12 mouse cellular contexts compared by ENCODE assay signal in the genomic region with DNA sequence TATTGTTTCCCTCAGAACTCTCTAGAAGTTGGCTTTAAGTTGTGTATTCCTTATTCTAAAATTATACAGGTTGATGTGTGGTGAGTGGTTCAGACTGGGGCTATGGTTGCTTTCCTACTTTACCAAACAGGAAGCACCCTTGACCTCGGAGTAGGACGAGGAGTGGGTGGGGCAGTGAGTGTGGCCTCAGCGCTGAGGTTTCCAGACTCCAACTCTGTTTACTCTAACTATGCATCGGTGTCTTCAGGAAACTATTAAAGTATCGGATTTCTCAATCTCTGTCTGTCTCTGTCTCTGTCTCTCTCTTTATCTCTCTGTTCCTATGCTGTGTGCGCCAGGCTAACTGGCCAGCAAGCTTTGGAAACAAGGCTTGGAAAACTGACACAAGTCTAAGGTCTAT. TPM values are rescaled to one million over a fixed set of nuclear protein-coding genes. Genes with fewer than 3 reads are reported as not detected.
A peak's percentile ranks its signal among the peaks of the same experiment; 100 is the strongest.
DNase-seq lines count a peak whose midpoint lies in the region; ATAC-seq lines count a peak whose summit lies in the region.
"Had no signal": no experiment of that assay in that cellular context is flagged by ENCODE, and none has a peak within 500 bp of the region (broad histone marks: within the 10 kb centered on the region; RNA-seq: fewer than 3 reads in every experiment).

No protein-coding gene starts in this region.

- no peaks in the 10 kb centered on the region for H3K27me3 ChIP-seq in kidney, embryonic 14.5 days (ENCODE audit: control insufficient read depth, insufficient read depth, low read length)
- H3K27me3 ChIP-seq in intestine, embryonic 15.5 days (replicated peaks), result no peaks in the 10 kb centered on the region
- H3K27me3 ChIP-seq: limb, embryonic 12.5 days had no signal

- ATAC-seq in kidney, embryonic 14.5 days (ENCODE audit: low FRiP score, low TSS enrichment), result 0 out of 2 replicates have a peak, but pooled peaks have one; percentile 24
- peak; percentile 66 for ATAC-seq in intestine, embryonic 15.5 days
- ATAC-seq in megakaryocyte progenitor cell, adult 5-6 weeks (replicated peaks; ENCODE audit: poor library complexity), result peak; percentile 42; the same call in 1 of the 2 replicates
- no peak for ATAC-seq in cerebellum, adult (ENCODE audit: insufficient number of reproducible peaks, low FRiP score, low TSS enrichment)
- ATAC-seq in erythroblast, adult 5-6 weeks (replicated peaks; ENCODE audit: low FRiP score, poor library complexity, severe bottlenecking), result no peak
- ATAC-seq: forebrain, postnatal 0 days had no signal

- no peak overlapping the region for H3K9ac ChIP-seq in kidney, embryonic 14.5 days (ENCODE audit: low read depth, low read length)
- H3K9ac ChIP-seq in intestine, embryonic 15.5 days, result no peak overlapping the region
- H3K9ac ChIP-seq: forebrain, postnatal 0 days; limb, embryonic 12.5 days had no signal

- H3K27ac ChIP-seq in kidney, embryonic 14.5 days (ENCODE audit: low read depth, low read length), result no peak overlapping the region; the same call in 1 of the 2 replicates
- peak overlapping the region; percentile 64 for H3K27ac ChIP-seq in intestine, embryonic 15.5 days
- H3K27ac ChIP-seq: limb, embryonic 12.5 days had no signal

- no peaks in the 10 kb centered on the region; the same call in 1 of the 2 replicates for H3K36me3 ChIP-seq in kidney, embryonic 14.5 days (ENCODE audit: control insufficient read depth, insufficient read depth, low read length)
- no peaks in the 10 kb centered on the region for H3K36me3 ChIP-seq in intestine, embryonic 15.5 days

- peaks cover 50% of the 10 kb centered on the region for H3K4me1 ChIP-seq in kidney, embryonic 14.5 days (ENCODE audit: control insufficient read depth, insufficient read depth, low read length)
- peaks cover 55% of the 10 kb centered on the region for H3K4me1 ChIP-seq in intestine, embryonic 15.5 days (replicated peaks)

- 13% methylated on average over 6 of the region's 6 CpGs for WGBS in kidney, embryonic 14.5 days
- WGBS in intestine, embryonic 15.5 days, result 13% methylated on average over 6 of the region's 6 CpGs

- H3K4me3 ChIP-seq in kidney, embryonic 14.5 days (ENCODE audit: low read length), result no peak overlapping the region
- H3K4me3 ChIP-seq in intestine, embryonic 15.5 days (replicated peaks), result no peak overlapping the region
- H3K4me3 ChIP-seq: limb, embryonic 12.5 days had no signal

- DNase-seq in kidney, postnatal 10 days, result no peak
- DNase-seq in NIH3T3 (ENCODE audit: low read depth), result peak; percentile 29
- DNase-seq in layer of hippocampus, postnatal 36 days, result no peak
- DNase-seq: cerebellum, postnatal 10 days; forebrain, postnatal 0 days; thymus, adult 18-20 months had no signal

- H3K4me2 ChIP-seq in kidney, embryonic 14.5 days (replicated peaks; ENCODE audit: low read depth, low read length), result no peak overlapping the region
- no peak overlapping the region for H3K4me2 ChIP-seq in intestine, embryonic 15.5 days (replicated peaks)
- H3K4me2 ChIP-seq: limb, embryonic 12.5 days had no signal

- H3K9me3 ChIP-seq in kidney, embryonic 14.5 days (ENCODE audit: control insufficient read depth, low read length), result no peaks in the 10 kb centered on the region
- H3K9me3 ChIP-seq in intestine, embryonic 15.5 days, result no peaks in the 10 kb centered on the region
- H3K9me3 ChIP-seq: limb, embryonic 12.5 days had no signal

RNA-seq across cellular contexts. Expression of a gene that starts 57.2 kb away (rescaled TPM):
- 34.3 and 49.7 TPM in 2 replicates for polyA plus RNA-seq in kidney, embryonic 14.5 days (2014; fragmentation: Nextera tagmentation; extraction: Ambion mirVana)
- polyA plus RNA-seq in intestine, embryonic 15.5 days (2015; fragmentation: Nextera tagmentation; extraction: Ambion mirVana), result 35.8 and 36.1 TPM in 2 replicates
- 4.4 and 8.1 TPM in 2 replicates for total RNA-seq in megakaryocyte progenitor cell, adult 5-6 weeks (2015)
- 5.5 and 8.5 TPM in 2 replicates for total RNA-seq in megakaryocyte progenitor cell, adult 5-6 weeks (2017)
- total RNA-seq in layer of hippocampus, postnatal 36 days (2021), result 10 to 100 TPM; 40.7 to 42.7 TPM
- total RNA-seq in erythroblast, adult 5-6 weeks (2015; ENCODE audit: low replicate concordance), result 4.6 and 25.6 TPM in 2 replicates
- total RNA-seq in erythroblast, adult 5-6 weeks (2017; ENCODE audit: low replicate concordance), result 2.2 and 8.2 TPM in 2 replicates

Comparison
In these comparisons a context has a peak if more than half of its experiments do, and no peak if none do; other contexts are left out.
1. ATAC-seq: peak in kidney, embryonic 14.5 days (single experiment), intestine, embryonic 15.5 days (single experiment) and megakaryocyte progenitor cell, adult 5-6 weeks (single experiment); none in cerebellum, adult (single experiment) and erythroblast, adult 5-6 weeks (single experiment).